In genomic region chr19:8930117-8930516, GRCm38 (mm10) we compare ENCODE assay signal across 8 mouse cellular contexts. TPM values are rescaled to one million over a fixed set of nuclear protein-coding genes. Genes with fewer than 3 reads are reported as not detected.
DNase-seq lines count a peak whose midpoint lies in the region; ATAC-seq lines count a peak whose summit lies in the region.

No protein-coding gene starts in this region.

- ATAC-seq in kidney, embryonic 16.5 days (ENCODE audit: low FRiP score, low TSS enrichment), result no peak
- ATAC-seq in hindbrain, embryonic 12.5 days (ENCODE audit: low FRiP score), result no peak; the same call in 1 of the 2 replicates
- no peak for ATAC-seq in midbrain, embryonic 14.5 days (ENCODE audit: low FRiP score, low TSS enrichment)

- DNase-seq in kidney, postnatal 25 days, result no peak
- peak; percentile 28 for DNase-seq in adipocyte (ENCODE audit: low spot score)
- DNase-seq in midbrain, embryonic 14.5 days, result no peak
- DNase-seq in retina, embryonic 14.5 days (ENCODE audit: low spot score), result no peak
- DNase-seq in gastrocnemius, postnatal 14 days, result no peak
- no peak for DNase-seq in left cerebral cortex, postnatal 25 days (ENCODE audit: low spot score in 2 of 2)

- intact Hi-C loops in gastrocnemius, postnatal 14 days (cut with DNase I; ENCODE audit: low total_unique reads), result no loop called here
- intact Hi-C loops in left cerebral cortex, postnatal 25 days (cut with DNase I), result no loop called here

- H3K4me1 ChIP-seq in kidney, embryonic 16.5 days (ENCODE audit: insufficient read depth, low read length), result peaks cover 18% of the 10 kb centered on the region
- peaks cover 13% of the 10 kb centered on the region for H3K4me1 ChIP-seq in hindbrain, embryonic 12.5 days
- peaks cover 11% of the 10 kb centered on the region for H3K4me1 ChIP-seq in midbrain, embryonic 14.5 days (ENCODE audit: control insufficient read depth, insufficient read depth, low read length)

- H3K27me3 ChIP-seq in kidney, embryonic 16.5 days (ENCODE audit: insufficient read depth, low read length), result no peaks in the 10 kb centered on the region
- peaks cover 6% of the 10 kb centered on the region for H3K27me3 ChIP-seq in hindbrain, embryonic 12.5 days
- H3K27me3 ChIP-seq in midbrain, embryonic 14.5 days (ENCODE audit: control insufficient read depth, insufficient read depth, low read length), result no peaks in the 10 kb centered on the region

- H3K9me3 ChIP-seq in kidney, embryonic 16.5 days (ENCODE audit: low read length), result no peaks in the 10 kb centered on the region
- H3K9me3 ChIP-seq in hindbrain, embryonic 12.5 days (replicated peaks), result no peaks in the 10 kb centered on the region
- no peaks in the 10 kb centered on the region for H3K9me3 ChIP-seq in midbrain, embryonic 14.5 days (ENCODE audit: control insufficient read depth, low read length)

- H3K9ac ChIP-seq in kidney, embryonic 16.5 days (replicated peaks; ENCODE audit: low read length), result peak overlapping the region; percentile 91
- peak overlapping the region; percentile 77 for H3K9ac ChIP-seq in hindbrain, embryonic 12.5 days
- H3K9ac ChIP-seq in midbrain, embryonic 14.5 days (replicated peaks; ENCODE audit: low read length), result peak overlapping the region; percentile 65

- peak overlapping the region; percentile 91 for H3K27ac ChIP-seq in kidney, embryonic 16.5 days (ENCODE audit: low read length)
- no peak overlapping the region for H3K27ac ChIP-seq in hindbrain, embryonic 12.5 days
- H3K27ac ChIP-seq in midbrain, embryonic 14.5 days (replicated peaks; ENCODE audit: low read depth, low read length), result no peak overlapping the region

- WGBS in kidney, embryonic 16.5 days, result 5% methylated on average over 11 of the region's 11 CpGs
- 13% methylated on average over 11 of the region's 11 CpGs for WGBS in hindbrain, embryonic 12.5 days
- WGBS in midbrain, embryonic 14.5 days, result 17% methylated on average over 11 of the region's 11 CpGs

- H3K36me3 ChIP-seq in kidney, embryonic 16.5 days (ENCODE audit: insufficient read depth, low read length), result peaks cover 34% of the 10 kb centered on the region; the same call in 1 of the 2 replicates
- peaks cover 32% of the 10 kb centered on the region for H3K36me3 ChIP-seq in hindbrain, embryonic 12.5 days
- peaks cover 33% of the 10 kb centered on the region for H3K36me3 ChIP-seq in midbrain, embryonic 14.5 days (ENCODE audit: control insufficient read depth, insufficient read depth, low read length)

- peak overlapping the region; percentile 76 for H3K4me2 ChIP-seq in kidney, embryonic 16.5 days (replicated peaks; ENCODE audit: low read depth, low read length)
- peak overlapping the region; percentile 67 for H3K4me2 ChIP-seq in hindbrain, embryonic 12.5 days (replicated peaks)
- peak overlapping the region; percentile 71 for H3K4me2 ChIP-seq in midbrain, embryonic 14.5 days (ENCODE audit: low read length)

- peak overlapping the region; percentile 90 for H3K4me3 ChIP-seq in kidney, embryonic 16.5 days (ENCODE audit: low read length)
- peak overlapping the region; percentile 54 for H3K4me3 ChIP-seq in hindbrain, embryonic 12.5 days
- H3K4me3 ChIP-seq in midbrain, embryonic 14.5 days (replicated peaks; ENCODE audit: low read depth, low read length), result peak overlapping the region; percentile 51

RNA-seq across cellular contexts. Expression of gene Eml3, which starts 0.8 kb away (rescaled TPM):
- polyA plus RNA-seq in kidney, embryonic 16.5 days (2015; fragmentation: Nextera tagmentation; extraction: Ambion mirVana), result 33.2 and 34.1 TPM in 2 replicates
- 17.0 and 17.1 TPM in 2 replicates for polyA plus RNA-seq in hindbrain, embryonic 12.5 days (2016; fragmentation: Nextera tagmentation; extraction: Ambion mirVana)
- 4.3 and 5.5 TPM in 2 replicates for polyA plus RNA-seq in midbrain, embryonic 14.5 days (2014; fragmentation: Nextera tagmentation; extraction: Ambion mirVana)
- 1 to 10 TPM; 8.6 to 8.9 TPM for total RNA-seq in gastrocnemius, postnatal 14 days (2021)
- total RNA-seq in left cerebral cortex, postnatal 25 days (2021), result 1 to 10 TPM; 8.2 to 8.4 TPM

RNA-seq across cellular contexts. Expression of gene Rom1, which starts 1.0 kb away (rescaled TPM):
- polyA plus RNA-seq in kidney, embryonic 16.5 days (2015; fragmentation: Nextera tagmentation; extraction: Ambion mirVana), result 4.3 and 4.5 TPM in 2 replicates
- 1.8 and 3.2 TPM in 2 replicates for polyA plus RNA-seq in hindbrain, embryonic 12.5 days (2016; fragmentation: Nextera tagmentation; extraction: Ambion mirVana)
- 1.4 TPM in 2 replicates for polyA plus RNA-seq in midbrain, embryonic 14.5 days (2014; fragmentation: Nextera tagmentation; extraction: Ambion mirVana)
- 1 to 10 TPM; 4.9 to 6.0 TPM for total RNA-seq in gastrocnemius, postnatal 14 days (2021)
- total RNA-seq in left cerebral cortex, postnatal 25 days (2021), result 1 to 10 TPM; 5.7 TPM

RNA-seq across cellular contexts. Expression of gene B3gat3, which starts 9.9 kb away (rescaled TPM):
- 51.1 and 53.5 TPM in 2 replicates for polyA plus RNA-seq in kidney, embryonic 16.5 days (2015; fragmentation: Nextera tagmentation; extraction: Ambion mirVana)
- polyA plus RNA-seq in hindbrain, embryonic 12.5 days (2016; fragmentation: Nextera tagmentation; extraction: Ambion mirVana), result 79.6 and 82.8 TPM in 2 replicates
- 75.0 and 83.5 TPM in 2 replicates for polyA plus RNA-seq in midbrain, embryonic 14.5 days (2014; fragmentation: Nextera tagmentation; extraction: Ambion mirVana)
- 10 to 100 TPM; 21.4 to 24.2 TPM for total RNA-seq in gastrocnemius, postnatal 14 days (2021)
- total RNA-seq in left cerebral cortex, postnatal 25 days (2021), result 100 to 1,000 TPM; 151 to 163 TPM

RNA-seq across cellular contexts. Expression of gene Mta2, which starts 11.6 kb away (rescaled TPM):
- polyA plus RNA-seq in kidney, embryonic 16.5 days (2015; fragmentation: Nextera tagmentation; extraction: Ambion mirVana), result 179 and 180 TPM in 2 replicates
- polyA plus RNA-seq in hindbrain, embryonic 12.5 days (2016; fragmentation: Nextera tagmentation; extraction: Ambion mirVana), result 174 and 185 TPM in 2 replicates
- 38.0 and 62.2 TPM in 2 replicates for polyA plus RNA-seq in midbrain, embryonic 14.5 days (2014; fragmentation: Nextera tagmentation; extraction: Ambion mirVana)
- 10 to 100 TPM; 27.4 to 27.9 TPM for total RNA-seq in gastrocnemius, postnatal 14 days (2021)
- 10 to 100 TPM; 46.0 to 46.9 TPM for total RNA-seq in left cerebral cortex, postnatal 25 days (2021)

RNA-seq across cellular contexts. Expression of gene Tut1, which starts 23.5 kb away (rescaled TPM):
- polyA plus RNA-seq in kidney, embryonic 16.5 days (2015; fragmentation: Nextera tagmentation; extraction: Ambion mirVana), result 36.0 and 38.3 TPM in 2 replicates
- polyA plus RNA-seq in hindbrain, embryonic 12.5 days (2016; fragmentation: Nextera tagmentation; extraction: Ambion mirVana), result 32.3 and 35.7 TPM in 2 replicates
- polyA plus RNA-seq in midbrain, embryonic 14.5 days (2014; fragmentation: Nextera tagmentation; extraction: Ambion mirVana), result 20.0 and 25.0 TPM in 2 replicates
- 1 to 10 TPM; 8.2 to 8.4 TPM for total RNA-seq in gastrocnemius, postnatal 14 days (2021)
- 10 to 100 TPM; 18.7 to 20.1 TPM for total RNA-seq in left cerebral cortex, postnatal 25 days (2021)
